Mouse (Mus musculus) bone marrow, adult 2 months (tissue): Measurements from ENCODE around the gene Bdh2.

ENCODE experiments used
- CTCF ChIP-seq: fragments of 200-500 bp; IDR thresholded peaks from 2 replicates; pipeline ENCODE4 v1.5.1; 2011; ENCODE audit warnings: low read length, control low read depth; ENCODE audit not compliant: control insufficient read depth, insufficient read depth
- POLR2A ChIP-seq: fragments of 200-500 bp; IDR thresholded peaks from 2 replicates; pipeline ENCODE4 v1.6.1; 2011; ENCODE audit warnings: low read depth, mild to moderate bottlenecking, control low read depth, low read length, borderline replicate concordance; ENCODE audit not compliant: control insufficient read depth

DNA sequence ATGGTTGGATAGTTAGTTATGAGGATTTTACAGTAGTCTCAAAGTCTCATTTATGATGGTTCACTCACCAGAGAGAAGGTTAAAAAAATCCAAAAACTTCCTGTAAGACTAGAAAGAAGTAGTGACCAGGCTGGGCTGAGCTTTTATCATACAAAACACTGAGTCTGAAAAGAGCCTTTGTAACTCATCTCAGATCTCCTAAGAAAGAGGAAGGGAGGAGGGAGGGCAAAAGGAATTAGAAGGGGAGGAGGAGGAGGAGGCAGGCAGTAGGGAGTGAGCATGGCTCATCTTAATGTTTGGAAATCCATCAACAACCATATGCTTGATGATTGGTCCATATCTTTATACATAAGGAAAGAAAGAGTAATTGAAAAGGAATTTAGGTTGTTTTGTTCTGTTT lies 51.7 kb downstream of the Bdh2 start:
- TF ChIP-seq CTCF (no peak), POLR2A (no peak)
